Mouse (Mus musculus) cerebellum, postnatal 4 days (tissue): ENCODE data around the gene Crnn.

ENCODE experiments used
- DNase-seq, 2 experiments: peaks; one replicate each; pipeline ENCODE4 v3.0.0; 2022; ENCODE audit warnings: low spot score in 2 of 2, mixed read lengths in 1 of 2

The Crnn gene

DNA sequence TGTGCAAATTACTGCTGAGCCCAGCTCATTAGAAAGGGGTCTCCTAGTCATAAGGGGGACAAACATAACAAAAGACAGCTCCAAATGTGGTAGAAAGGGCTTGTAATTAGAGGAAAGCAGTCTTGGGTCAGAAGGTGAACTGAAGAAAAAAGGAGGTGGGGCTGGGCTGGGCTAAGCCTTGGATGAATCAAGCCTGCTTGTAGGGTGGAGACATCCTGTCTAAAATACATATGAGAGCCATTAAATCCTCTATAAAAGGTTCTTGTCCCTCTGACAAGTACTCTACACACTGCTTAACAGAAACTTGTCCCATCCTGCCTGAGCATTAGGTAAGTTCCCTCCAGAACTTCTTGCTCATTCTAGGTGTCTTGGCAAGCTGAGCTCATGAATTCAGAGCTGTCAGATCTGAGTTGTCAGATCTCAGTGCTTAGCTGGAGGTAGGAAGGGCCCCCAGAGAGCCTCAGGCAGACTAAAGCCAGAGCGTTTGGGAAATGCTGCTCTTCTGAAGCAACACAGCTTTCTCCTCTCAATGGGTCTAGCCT lies at the start of gene Crnn:
Gene Crnn, plus strand, starts transcription at position 278 of the 542 bp plus-strand sequence.
- DNase-seq: no peak

GRCm38 (mm10) chr3:93096447-93096846 lies 48.1 kb upstream of the Crnn start:
- no peak for DNase-seq

DNA sequence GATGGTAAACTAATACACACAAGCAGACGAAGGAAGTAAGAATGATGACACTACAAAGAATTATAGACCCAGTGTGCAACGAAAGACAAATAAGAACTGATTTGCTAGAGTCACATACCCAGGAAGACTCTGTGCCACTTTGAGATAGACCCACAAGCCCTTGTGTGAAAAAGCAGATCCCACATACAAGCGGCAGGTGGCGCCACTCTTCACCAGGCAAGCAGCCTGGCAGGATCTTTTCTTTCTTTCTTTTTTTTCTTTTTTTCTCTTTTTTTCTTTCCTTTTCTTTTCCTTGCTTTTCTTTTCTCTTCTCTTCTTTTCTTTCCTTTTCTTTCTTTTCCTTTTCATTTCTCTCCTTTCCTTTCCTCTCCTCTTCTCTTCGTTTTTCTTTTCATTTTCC lies 32.9 kb upstream of the Crnn start:
- peak in 1 of 2 experiments; percentile 6 for DNase-seq

GRCm38 (mm10) chr3:93114481-93114880 lies 30.1 kb upstream of the Crnn start:
- DNase-seq: peak in 1 of 2 experiments; percentile 18

GRCm38 (mm10) chr3:93119101-93119500 lies 25.5 kb upstream of the Crnn start:
- DNase-seq: no peak

- no peak for DNase-seq
Observed at GRCm38 (mm10) chr3:93128052-93128451, 16.5 kb upstream of the Crnn start.

- DNase-seq: no peak
Observed at GRCm38 (mm10) chr3:93129076-93129475, 15.5 kb upstream of the Crnn start.

GRCm38 (mm10) chr3:93130460-93130859 lies 14.1 kb upstream of the Crnn start:
- DNase-seq: peak in 1 of 2 experiments; percentile 67

GRCm38 (mm10) chr3:93162502-93162901 lies 17.9 kb downstream of the Crnn start:
- no peak for DNase-seq

- DNase-seq: no peak
Observed at GRCm38 (mm10) chr3:93162996-93163592, 18.5 kb downstream of the Crnn start.

DNA sequence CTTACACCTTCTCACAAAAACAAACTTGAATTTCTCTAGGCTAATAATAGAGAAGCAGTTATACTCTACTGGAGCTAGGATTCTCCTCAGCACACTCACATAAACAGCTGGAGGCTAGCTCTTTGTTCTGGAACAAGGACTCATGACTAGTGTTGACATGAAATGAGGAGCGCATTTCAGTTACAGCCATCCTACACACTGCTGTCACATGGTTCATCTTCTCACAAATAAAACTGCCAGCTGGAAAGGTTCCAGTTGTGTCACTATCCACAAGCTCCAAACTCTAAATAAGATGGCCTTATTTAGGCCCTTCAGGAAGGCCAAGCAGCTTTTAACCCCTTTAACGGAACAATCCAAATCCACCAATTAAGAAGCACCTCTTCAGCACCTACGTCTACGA lies 36.3 kb downstream of the Crnn start:
- DNase-seq: no peak

DNA sequence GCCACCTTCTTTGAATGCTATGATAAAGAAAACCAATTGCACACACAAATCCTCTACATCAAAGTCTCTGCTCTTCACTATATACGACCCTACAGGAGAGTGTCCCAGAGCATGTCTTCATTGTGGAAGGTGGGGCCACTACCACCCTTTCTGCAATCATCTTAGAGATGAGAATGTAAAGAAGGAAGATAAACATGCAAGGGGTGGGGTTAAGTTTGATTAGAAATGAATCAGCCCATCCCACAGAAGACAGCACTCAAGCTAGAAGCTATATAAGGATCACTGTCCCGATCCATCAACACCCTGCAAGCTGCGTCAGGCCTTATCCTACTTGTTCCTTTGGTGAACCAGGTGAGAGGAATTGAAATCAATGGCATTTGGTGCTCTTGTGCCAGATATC lies 52.4 kb downstream of the Crnn start, which contains the start of gene Flg2:
Gene Flg2, plus strand, starts transcription at position 301 of the 400 bp plus-strand sequence.
- no peak for DNase-seq
